Mouse (Mus musculus) testis, postnatal 14 days (tissue): ENCODE measurements around the gene Lzts2.

Experiments
- DNase-seq: peaks from one replicate; pipeline ENCODE4 v3.0.0; 2021; ENCODE audit warnings: low spot score

Lzts2 gene

DNA sequence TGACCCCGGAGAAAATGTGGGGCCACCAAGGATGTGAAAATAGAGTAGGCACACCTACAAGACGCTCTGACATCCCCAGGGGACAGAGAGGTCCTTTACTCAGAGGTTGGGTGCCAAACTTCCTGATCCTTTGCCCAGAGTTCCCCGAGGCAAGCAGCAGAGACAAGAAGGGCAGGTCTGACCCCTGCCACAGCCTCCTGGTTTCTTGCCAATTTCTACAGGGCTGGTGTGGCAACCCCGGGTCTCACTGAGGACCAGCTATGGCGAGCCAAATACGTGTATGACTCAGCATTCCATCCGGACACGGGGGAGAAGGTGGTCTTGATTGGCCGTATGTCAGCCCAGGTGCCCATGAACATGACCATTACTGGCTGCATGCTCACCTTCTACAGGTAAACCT lies 35.3 kb downstream of the Lzts2 start:
- no peak for DNase-seq

DNA sequence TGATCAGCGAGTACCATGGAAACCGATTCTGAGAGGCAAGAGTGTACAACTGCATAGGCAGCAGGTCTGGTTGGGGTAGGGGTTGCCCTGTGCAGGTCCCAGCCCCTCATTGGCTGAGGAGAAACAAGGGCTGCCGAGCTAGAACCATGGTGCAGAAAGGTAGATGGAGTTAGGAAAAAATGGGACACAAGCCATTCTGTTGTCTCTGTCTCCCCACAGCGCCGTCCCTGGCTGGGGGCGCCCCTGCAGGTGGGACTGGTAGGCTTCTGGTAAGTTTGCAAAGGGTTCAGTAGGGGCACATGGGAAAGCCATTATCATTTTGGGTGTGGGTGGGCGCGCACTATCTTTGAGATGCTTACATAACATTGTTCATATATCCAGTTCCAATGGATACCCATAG lies 39.2 kb downstream of the Lzts2 start:
- no peak for DNase-seq

DNA sequence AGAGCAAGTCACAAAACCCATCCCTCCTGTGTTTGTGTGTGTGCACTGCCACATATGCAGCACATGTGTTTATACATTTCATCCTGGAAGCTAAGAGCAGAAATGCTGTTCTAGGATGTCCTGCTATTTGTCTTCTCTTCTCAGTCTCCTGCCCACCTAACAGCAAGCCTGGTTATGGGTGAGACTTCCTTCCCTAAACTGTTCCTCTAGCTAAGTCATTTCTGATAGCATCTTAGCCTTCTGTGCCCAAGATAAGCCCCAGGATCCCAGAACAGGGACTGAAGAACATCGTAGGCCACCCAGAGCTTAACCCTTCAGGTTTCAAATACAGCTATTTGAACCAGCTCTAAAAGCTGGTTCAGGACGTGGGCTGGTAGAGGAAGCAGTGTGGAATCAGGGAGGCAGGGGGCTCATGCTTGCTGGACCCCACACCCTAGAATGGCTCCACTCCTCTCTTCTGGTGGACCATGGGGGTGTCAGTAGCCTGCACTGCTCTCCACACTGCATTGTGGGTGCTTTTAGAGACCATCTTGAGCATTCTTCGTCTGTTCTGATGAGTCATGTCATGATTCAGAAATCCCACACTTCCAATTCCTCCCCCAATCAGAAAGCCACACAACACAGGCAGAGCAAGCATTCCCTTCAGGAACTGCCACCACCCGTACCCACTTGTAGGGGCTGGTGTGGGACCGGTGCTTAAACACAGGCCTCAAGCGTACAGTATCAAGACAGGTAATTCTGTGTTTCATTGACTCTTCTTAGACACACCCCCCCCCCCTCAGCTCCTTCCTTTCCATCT lies 40.9 kb downstream of the Lzts2 start:
- no peak for DNase-seq

DNA sequence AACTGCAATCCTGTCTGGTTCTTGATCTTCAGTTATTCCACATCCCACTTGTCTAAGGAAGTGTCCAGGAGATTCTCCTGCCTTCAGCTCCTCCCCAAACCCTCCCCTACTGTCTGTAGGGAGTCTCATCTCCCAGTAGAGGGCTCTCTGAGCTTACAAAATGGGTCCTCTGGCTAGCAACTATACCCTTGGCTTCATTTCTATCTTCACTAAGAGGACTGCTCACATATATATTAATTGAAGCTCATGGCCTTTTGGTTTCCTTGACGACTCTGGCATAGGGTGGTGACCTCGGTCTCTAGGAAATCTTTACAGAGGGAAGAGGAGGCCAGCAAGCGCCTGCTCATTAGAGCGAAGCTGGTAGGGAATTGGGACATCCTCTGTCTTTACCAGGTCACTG lies 42.1 kb downstream of the Lzts2 start:
- no peak for DNase-seq

DNA sequence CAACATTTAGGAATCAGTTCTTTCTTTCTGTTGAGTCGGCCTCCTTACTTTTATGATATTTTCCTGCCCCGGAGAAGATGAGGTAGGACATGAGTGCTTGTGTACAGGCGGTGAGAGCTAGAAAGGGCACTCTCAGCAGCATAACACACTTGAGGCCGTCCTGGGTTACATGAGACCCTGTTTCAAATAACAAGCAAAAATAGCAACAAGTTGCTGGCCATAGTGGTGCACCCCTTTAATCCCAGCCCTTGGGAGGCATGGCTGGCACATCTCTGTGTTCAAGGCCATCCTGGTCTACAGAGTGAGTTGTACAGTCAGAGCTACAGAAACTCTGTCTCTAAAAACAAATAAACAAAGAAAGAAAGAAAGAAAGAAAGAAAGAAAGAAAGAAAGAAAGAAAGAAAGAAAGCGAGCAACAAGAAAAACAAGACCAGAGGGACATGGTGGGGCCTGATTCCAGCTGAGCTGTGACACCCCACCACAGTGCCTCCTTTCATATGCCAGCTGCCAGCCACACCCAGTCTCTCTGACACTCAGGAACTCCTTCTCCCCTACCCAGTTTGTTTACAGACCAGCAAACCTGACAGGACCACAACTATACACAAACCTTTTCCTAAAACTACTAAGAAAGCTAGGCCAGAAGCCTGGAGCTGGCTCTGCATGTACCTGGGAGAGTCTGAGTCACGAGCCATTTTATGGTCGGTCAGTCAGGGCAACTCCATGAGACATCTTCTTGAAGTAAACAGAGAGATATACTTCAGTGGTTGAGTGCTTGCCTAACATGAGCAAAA lies 42.9 kb downstream of the Lzts2 start:
- DNase-seq, result no peak

DNA sequence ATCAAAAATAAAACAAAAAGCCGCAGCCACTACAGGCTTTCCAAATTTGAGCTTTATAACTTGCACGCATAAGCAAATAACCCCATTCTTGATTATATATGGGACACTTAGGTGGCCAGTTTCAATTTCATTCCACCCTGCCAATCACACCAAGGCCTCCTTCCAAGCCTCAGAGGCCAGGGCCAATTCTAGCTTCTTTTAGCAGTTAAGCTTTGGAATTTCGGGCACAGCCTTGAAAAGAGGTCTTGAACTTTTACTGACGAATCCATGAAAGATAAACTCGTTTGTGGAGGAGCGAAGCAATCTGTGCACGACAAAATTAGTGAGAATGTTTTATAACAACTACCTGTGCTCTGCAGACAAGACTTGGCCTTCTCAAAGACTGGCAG lies 43.5 kb downstream of the Lzts2 start:
- no peak for DNase-seq

DNA sequence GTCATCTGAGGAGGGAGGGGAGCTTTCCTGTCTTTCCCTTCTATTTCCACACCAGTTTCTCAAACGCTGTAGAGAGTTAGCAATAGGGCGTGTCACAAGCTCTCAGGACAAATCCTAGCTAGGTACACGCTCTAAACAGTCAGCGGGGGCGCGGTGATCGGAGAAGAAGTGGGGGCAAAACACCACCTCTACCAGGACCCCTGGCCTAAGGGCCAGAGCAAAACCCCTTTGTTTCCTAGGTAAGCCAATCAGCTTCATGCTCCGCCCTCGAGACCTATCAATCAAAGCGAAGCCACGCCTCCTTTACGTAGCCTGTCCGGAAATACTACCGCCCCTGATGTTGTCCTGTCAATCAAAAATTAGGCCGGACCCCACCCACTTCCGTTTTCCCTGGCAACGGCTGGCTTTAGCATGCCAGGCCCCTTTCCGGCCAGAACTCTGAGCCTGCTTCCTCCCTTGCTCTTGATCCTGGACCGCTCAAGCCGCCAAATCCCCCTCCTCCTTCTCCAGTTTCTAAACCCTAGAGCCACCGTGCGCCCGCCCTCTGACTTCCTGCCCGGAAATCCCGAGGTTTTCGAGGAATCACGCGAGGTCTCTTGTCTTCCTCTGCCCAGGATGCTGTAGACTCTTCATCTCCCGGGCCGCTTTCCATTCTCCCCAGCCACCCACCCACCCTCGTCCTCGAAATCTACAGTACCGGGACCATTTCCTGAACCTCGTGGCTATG lies 44.1 kb downstream of the Lzts2 start:
- DNase-seq, result peak; percentile 95

DNA sequence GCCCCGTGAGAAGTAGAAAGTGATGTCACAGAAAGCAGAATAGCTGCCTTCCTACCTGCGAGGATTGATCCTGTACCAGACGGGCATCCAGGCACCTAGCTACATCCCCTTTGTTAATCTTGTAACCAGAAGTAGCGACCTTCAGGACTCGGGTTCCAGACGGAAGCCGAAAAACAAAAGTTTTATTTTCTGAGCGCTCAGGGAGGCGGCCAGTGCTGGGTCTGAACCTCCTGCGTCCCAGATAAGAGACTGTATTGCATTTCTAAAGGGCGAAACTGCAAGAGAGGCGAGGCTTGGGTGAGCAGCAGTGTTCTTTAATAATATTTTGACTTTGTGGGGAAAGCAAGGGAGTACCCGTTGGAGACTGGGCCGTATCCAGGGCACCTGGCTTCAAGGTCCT lies 44.6 kb downstream of the Lzts2 start:
- peak; percentile 61 for DNase-seq

DNA sequence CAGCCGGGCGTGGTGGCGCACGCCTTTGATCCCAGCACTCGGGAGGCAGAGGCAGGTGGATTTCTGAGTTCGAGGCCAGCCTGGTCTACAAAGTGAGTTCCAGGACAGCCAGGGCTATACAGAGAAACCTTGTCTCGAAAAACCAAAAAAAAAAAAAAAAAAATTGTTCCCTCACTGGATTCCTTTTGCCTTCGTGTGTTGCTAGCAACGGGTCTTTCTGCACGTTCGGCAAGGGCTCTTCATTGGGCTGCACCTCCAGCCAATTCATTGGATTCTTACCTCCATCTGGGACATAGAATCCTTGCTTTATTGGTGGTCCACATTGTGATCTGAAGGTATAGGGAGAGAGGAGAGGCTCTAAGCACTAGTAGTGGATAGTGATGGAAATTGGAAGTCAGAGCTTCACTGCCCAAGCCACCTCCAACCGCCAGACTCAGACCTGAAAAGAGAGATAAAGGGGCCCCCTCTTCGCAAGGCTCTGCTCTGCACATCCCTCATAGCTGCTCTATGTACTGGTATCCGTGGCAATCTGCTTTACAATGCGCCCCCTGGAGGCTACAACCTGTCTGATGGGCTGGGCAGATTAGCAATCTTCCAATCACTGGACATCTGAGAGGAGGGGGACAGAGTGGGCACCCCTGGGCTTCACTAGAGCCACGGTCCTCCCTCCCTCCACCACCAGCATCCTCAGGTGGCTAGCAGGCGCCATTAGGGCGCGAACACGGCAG lies 49.5 kb downstream of the Lzts2 start:
- no peak for DNase-seq

DNA sequence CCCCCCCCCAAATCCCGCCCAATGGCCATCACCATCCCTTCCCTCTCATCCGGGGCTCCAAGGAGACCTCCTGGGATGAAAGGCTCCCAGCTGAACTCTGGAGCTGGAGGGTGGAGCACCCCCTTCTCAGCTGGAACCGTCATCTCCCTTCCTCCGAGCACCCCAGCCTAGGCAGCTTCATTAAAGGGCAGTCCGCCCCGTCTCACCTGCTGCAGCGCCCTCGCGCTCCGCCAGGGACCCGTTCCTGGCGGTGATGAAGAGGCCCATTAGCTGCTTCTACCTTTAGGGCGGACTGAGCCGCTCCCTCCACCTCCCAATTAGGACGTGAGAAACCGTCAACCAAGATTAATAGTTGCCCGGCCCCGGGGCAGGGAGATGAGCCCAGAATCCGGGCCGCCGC lies 51.0 kb downstream of the Lzts2 start:
- DNase-seq, result no peak

DNA sequence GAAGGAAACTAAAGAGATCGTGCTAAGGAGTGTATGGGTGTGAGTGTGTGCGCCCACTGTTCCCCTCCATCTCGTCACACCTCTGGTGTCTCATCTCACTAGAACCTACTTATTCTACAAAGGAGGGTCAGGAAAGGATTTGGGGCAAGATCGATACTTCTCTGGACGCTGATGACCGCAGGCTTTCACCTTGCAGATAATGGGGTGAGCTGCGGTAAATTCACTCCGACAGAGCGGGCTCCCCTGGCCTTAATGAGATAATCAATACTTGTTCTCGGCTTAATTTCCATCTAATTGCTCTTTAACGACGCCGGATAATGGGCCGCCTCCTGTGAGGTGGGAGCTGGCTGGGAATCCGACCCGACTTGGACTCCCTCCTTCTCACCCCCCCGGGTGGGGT lies 53.0 kb downstream of the Lzts2 start:
- no peak for DNase-seq

DNA sequence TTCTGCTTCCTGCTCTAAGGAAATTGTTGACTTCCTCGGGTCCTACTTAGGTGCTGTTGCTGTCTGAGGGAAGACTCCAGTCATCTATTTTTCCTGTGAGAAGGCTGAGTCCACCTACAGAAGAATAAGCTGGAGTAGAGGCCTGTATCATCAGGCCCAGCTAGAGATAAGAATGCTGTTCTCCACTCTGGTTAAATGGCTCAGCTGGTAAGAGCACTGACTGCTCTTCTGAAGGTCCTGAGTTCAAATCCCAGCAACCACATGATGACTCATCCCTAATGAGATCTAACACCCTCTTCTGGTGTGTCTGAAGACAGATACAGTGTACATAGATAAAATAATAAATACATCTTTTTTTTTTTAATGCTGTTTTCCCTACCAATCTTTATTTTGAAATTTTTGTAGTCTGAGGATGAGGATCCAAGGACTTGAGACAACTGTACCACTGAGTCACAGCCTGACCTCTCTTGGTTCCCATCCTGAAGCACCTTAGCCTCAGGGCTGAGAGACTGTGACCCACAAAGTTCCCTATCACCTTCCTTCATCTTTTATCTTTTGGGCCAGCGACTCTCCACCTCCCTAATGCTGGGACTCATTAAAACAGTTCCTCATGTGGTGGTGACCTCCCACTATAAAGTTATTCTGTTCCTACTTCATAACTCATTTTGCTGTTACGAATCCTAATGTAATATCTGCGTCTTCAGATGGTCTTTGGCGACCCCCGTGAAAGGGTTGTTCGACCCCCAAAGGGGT lies 53.7 kb downstream of the Lzts2 start:
- DNase-seq, result no peak

DNA sequence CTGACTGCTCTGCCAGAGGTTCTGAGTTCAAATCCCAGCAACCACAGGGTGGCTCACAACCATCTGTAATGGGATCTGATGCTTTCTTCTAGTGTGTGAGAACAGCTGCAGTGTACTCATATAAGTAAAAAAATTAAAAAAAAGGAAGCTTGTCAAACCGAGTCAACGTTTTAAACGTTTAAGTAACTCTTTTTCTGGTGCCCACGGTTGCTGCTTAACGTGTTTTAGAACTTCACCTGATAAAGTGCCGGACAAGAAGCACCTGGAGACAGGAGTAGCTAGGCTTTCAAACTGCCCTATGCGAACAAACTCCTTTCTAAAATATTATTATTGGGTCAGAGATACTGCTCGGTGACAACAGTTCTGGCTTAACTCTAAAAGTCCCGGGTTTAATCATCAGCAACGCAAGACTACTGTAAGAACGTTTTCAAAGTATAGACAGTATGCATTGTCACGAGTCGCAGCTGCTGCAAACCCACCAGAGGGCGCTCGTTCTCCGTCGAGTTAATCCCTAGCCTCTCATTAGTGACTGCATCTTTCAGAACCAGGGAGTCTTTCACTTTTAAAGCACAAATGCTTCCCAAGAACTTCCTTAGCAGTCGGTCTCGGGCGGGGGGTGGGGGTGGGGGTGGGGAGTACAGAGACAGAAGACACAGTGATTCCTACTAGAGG lies 59.8 kb downstream of the Lzts2 start:
- DNase-seq, result peak; percentile 85

DNA sequence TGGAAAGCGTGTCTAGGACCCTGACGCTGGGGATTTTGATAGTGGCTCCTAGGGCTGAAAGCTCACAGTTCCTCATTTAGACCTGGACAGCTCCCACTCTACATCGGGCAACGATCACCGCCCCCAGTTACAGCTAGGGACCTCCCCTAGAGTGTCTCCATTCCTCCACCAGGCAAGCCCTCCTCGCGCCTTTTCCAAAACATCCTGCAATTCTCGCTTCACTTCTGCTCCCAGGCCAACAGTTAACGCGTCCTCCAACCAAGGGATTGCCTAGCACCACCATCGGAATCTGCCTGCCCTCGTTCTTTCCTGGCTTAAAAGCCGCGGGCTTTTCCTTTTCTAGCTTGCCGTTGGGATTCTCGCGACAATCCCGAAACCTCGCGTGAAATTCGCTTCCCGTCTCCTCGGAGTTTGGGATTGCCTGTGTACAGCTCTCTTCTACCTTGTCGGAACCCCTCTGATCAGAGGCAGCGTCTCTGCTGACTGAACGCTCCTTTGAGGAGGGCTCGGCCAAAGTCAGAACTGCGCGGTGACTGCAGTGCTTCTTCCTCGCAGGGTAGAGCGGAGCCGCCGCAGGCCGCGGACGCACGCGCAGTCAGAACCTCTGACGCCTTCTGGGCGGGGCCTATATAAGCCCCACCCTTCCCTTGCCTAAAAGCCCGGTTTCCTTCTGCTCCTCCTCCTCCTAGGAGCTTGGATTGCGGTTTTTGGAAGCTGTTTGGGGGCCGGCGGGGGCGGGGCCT lies 60.5 kb downstream of the Lzts2 start, which contains the start of gene Kazald1:
Kazald1 (plus strand) TSS at position 662 of the 743 bp plus-strand sequence.
- DNase-seq, result peak; percentile 92

DNA sequence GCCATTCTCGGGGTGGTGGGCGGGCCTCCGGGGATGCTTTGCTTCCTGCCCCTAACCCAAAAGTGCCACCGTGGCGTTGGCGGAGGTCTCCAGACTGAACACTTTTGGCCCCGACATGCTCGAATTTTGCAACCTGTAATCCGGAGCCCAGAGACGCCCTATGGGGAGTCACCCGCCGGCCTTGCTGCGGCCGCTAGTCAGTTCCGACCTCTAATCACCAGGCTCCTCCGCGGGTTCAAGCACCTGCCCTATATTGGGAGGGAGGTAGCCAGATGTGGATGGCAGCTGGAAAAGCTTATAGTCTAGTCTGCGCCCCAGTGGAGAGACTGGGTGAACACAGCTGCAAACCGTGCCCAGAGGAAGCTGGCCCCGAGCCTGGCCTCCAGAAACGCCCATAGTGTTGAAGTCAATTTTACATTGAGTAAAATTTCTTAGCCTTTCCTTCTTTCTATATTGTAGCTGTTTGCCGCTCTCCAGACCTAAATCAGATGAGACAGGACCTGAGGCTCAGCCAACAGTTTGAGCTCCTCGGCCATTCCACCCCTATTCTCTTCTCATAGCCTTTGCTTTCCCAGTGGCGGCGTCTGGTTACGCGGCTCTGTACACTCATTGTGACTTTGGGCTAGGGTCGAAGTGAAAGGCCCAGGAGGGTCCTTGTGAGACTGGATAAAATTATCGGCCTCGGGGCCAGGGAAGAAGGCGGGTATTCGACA lies 61.3 kb downstream of the Lzts2 start:
- DNase-seq, result peak; percentile 38

DNA sequence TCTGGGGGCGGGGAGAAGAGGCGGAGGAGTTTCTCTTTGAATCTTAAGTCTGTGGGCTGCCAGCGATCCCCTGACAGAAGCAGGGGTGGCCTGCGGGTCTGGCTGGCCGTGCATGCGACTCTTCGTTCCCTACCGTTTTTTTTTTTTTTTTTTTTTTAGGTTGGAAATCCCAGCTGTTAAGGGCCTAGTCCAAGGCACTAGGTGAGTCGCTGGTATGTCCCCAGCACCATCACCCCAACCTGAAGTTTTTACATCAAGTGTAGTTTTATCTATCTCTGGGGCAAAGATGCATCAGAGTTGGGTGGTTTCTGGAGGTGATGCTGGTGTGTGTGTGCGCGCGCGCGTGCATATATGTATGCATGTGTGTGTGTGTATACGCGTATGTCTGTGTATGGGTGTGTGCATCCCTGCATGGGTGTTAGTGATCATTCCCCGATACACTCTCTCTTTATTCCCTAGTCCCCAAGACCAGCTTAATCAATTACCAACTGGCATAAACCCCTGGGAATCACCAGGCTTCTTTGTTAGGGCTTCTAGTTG lies 61.9 kb downstream of the Lzts2 start:
- DNase-seq, result no peak
